Mouse (Mus musculus) left cerebral cortex, adult 8-10 months (tissue): Measurements from ENCODE around the gene Wfdc1. TPM values are rescaled to one million over a fixed set of nuclear protein-coding genes. Genes with fewer than 3 reads are reported as not detected.

ENCODE experiments used
- DNase-seq, 2 experiments: peaks; one replicate each; pipeline ENCODE4 v3.0.0; 2022; ENCODE audit warnings: low spot score in 2 of 2
- total RNA-seq, 4 experiments: library from RNA; stranded (reverse); gene quantifications; 2 replicates each; pipeline ENCODE4 v1.2.4; 2022

The Wfdc1 gene
- total RNA-seq: 1 to 10 TPM; 6.0 to 8.4 (median 7.4) TPM

GRCm38 (mm10) chr8:119666219-119666951 lies at the start of gene Wfdc1:
TSS of gene Wfdc1 (plus strand) at chr8:119666365.
- DNase-seq: no peak

- no peak for DNase-seq
Observed at GRCm38 (mm10) chr8:119616811-119617210, 49.4 kb upstream of the Wfdc1 start.

GRCm38 (mm10) chr8:119617586-119617985 lies 48.6 kb upstream of the Wfdc1 start:
- no peak for DNase-seq

GRCm38 (mm10) chr8:119618887-119619286 lies 47.3 kb upstream of the Wfdc1 start:
- DNase-seq: no peak

GRCm38 (mm10) chr8:119620116-119620840 lies 45.9 kb upstream of the Wfdc1 start:
- no peak for DNase-seq

GRCm38 (mm10) chr8:119620848-119621465 lies 45.2 kb upstream of the Wfdc1 start:
- no peak for DNase-seq

- DNase-seq: no peak
Observed at GRCm38 (mm10) chr8:119622555-119622954, 43.6 kb upstream of the Wfdc1 start.

GRCm38 (mm10) chr8:119623061-119623460 lies 43.1 kb upstream of the Wfdc1 start:
- DNase-seq: no peak

- no peak for DNase-seq
Observed at GRCm38 (mm10) chr8:119623744-119624143, 42.4 kb upstream of the Wfdc1 start.

GRCm38 (mm10) chr8:119624916-119625315 lies 41.2 kb upstream of the Wfdc1 start:
- no peak for DNase-seq

GRCm38 (mm10) chr8:119625788-119626187 lies 40.4 kb upstream of the Wfdc1 start:
- no peak for DNase-seq

GRCm38 (mm10) chr8:119627199-119627598 lies 39.0 kb upstream of the Wfdc1 start:
- no peak for DNase-seq

- no peak for DNase-seq
Observed at GRCm38 (mm10) chr8:119627613-119628359, 38.4 kb upstream of the Wfdc1 start.

- DNase-seq: no peak
Observed at GRCm38 (mm10) chr8:119630841-119631240, 35.3 kb upstream of the Wfdc1 start.

- no peak for DNase-seq
Observed at GRCm38 (mm10) chr8:119632246-119632645, 33.9 kb upstream of the Wfdc1 start.

GRCm38 (mm10) chr8:119632909-119633308 lies 33.3 kb upstream of the Wfdc1 start:
- DNase-seq: no peak

GRCm38 (mm10) chr8:119634616-119635336 lies 31.4 kb upstream of the Wfdc1 start:
- no peak for DNase-seq

- no peak for DNase-seq
Observed at GRCm38 (mm10) chr8:119635378-119635777, 30.8 kb upstream of the Wfdc1 start, which contains the start of gene Kcng4. TSS of gene Kcng4 (minus strand) at chr8:119635680.

GRCm38 (mm10) chr8:119635958-119636357 lies 30.2 kb upstream of the Wfdc1 start:
- no peak for DNase-seq

- no peak for DNase-seq
Observed at GRCm38 (mm10) chr8:119636766-119637165, 29.4 kb upstream of the Wfdc1 start.

- no peak for DNase-seq
Observed at GRCm38 (mm10) chr8:119637381-119637780, 28.8 kb upstream of the Wfdc1 start.
